Comparison of ENCODE assay signal across 22 mouse cellular contexts in the genomic region with DNA sequence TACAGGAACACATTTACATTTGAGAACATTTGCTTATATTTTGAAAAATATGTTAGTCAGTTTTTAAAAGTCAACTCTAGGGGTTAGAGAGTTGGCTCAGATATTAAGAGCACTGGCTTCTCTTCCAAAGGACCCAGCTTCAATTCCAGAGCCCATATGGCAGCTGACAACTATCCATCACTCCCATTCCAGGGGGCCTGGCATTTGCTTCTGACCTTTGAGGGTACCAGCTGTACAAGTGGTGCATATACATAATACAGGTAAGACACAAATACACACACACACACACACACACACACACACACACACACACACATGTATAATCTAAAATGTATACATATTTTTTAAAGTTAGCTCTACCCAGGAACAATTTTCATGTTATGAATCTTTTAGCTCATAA. TPM values are rescaled to one million over a fixed set of nuclear protein-coding genes. Genes with fewer than 3 reads are reported as not detected.
DNase-seq lines count a peak whose midpoint lies in the region.
"Had no signal": no experiment of that assay in that cellular context is flagged by ENCODE, and none has a peak within 500 bp of the region (broad histone marks: within the 10 kb centered on the region; RNA-seq: fewer than 3 reads in every experiment).

No protein-coding gene starts in this region.

- peak; percentile 60 to 74 for DNase-seq in cerebellum, postnatal 10 days
- no peak for DNase-seq in cerebellum, adult 18-20 months
- peak; percentile 43 to 60 for DNase-seq in cerebellum, postnatal 14 days
- no peak for DNase-seq in cerebellum, adult 9-11 months
- DNase-seq in heart, adult 11 months, result peak; percentile 55
- DNase-seq in heart, postnatal 25 days (ENCODE audit: low spot score), result no peak
- DNase-seq: adrenal gland, adult 2 months; adrenal gland, adult 8-10 months; adrenal gland, postnatal 10 days; adrenal gland, postnatal 14 days; adrenal gland, postnatal 25 days; adrenal gland, postnatal 36 days; B cell, adult 2 months; cerebellum, adult 11 months; cerebellum, adult 11-12 months; cerebellum, adult 2 months had no signal

- intact Hi-C loops in heart, postnatal 25 days (cut with DNase I), result no loop called here

RNA-seq across cellular contexts. Expression of gene 4930470P17Rik, which starts 30.6 kb away (rescaled TPM):
- total RNA-seq in heart, postnatal 25 days (2021), result not detected
- total RNA-seq: adrenal gland, adult 18-20 months; adrenal gland, adult 2 months; adrenal gland, adult 8-10 months; adrenal gland, postnatal 10 days; adrenal gland, postnatal 14 days; adrenal gland, postnatal 25 days; adrenal gland, postnatal 36 days; adrenal gland, postnatal 4 days; CH12.LX; ES-E14; G1E; MEL had no signal

Comparison
In these comparisons a context has a peak if more than half of its experiments do, and no peak if none do; other contexts are left out.
1. DNase-seq: peak in cerebellum, postnatal 10 days (2 of 2), cerebellum, postnatal 14 days (2 of 2) and heart, adult 11 months (single experiment); none in cerebellum, adult 18-20 months (0 of 2), cerebellum, adult 9-11 months (single experiment) and heart, postnatal 25 days (single experiment).